Mouse (Mus musculus) C2C12 (cell line): ENCODE measurements around the gene Kdelr2.

Experiments
- CEBPB ChIP-seq: IDR thresholded peaks from one replicate; pipeline ENCODE4 v1.6.1; 2011; ENCODE audit warnings: low read depth, mild to moderate bottlenecking, control low read depth, moderate library complexity
- CTCF ChIP-seq: IDR thresholded peaks from one replicate; pipeline ENCODE4 v1.5.1; 2011; ENCODE audit not compliant: control insufficient read depth, insufficient read depth, insufficient read length
- MAX ChIP-seq: IDR thresholded peaks from one replicate; pipeline ENCODE4 v1.6.1; 2011; ENCODE audit warnings: mild to moderate bottlenecking, control low read depth
- MYOD1 ChIP-seq: IDR thresholded peaks from one replicate; pipeline ENCODE4 v1.6.1; 2011; ENCODE audit warnings: low read depth; ENCODE audit not compliant: control insufficient read depth, insufficient read length

DNA sequence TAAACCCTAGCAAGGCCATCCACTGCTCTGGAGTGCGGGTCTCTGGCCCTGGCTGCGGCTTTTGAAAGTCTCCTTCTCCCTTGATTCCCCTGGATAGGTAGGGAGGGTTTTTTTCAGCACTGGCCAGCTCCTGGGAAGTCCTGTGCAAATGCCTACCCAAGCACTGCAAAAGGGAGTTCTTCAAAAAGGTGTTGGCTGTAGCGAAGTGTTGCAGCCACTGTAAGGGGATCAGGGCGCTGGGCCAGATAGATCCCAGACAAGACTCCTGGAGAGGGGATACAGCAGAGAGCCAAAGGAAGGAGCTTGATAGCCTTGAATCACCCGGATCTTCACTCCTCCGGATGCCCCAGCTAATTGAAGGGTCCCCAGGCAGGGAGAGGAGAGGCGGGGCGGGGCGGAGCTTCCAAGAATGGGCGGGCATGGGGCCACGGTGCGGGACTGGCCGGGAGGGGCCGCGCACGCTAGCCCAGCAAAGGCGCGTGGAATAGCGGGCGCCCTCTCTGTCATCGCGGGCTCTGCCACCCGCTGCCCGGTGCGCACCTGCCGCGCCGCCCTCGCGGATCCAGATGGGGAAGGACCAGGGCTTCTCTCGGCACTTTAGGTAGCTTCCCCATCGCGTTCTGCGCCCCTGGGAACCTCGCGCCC is 33.9 kb upstream of the Kdelr2 start:
- TF ChIP-seq CTCF (no peak), MAX (no peak), MYOD1 (no peak), CEBPB (no peak)
